31 mouse cellular contexts compared by ENCODE assay signal in the genomic region with DNA sequence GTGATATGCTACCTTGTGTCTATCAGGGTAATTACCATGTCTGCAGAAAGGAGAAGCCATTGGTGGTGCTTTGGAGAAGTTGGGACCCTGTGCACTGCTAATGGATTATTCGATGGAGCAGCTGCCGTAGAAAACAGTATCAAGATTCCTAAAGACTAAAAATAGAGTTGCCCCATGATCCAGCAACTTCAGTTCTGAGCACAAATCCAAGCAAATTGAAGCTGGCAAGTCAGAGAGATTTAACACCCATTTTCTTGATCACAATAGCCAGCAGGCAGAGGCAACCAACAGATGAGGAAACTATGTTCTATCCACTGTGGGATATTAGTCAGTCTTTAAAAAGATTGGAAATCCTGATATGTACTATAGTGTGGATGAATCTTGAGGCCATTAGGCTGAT. TPM values are rescaled to one million over a fixed set of nuclear protein-coding genes. Genes with fewer than 3 reads are reported as not detected.
DNase-seq lines count a peak whose midpoint lies in the region; ATAC-seq and TF ChIP-seq lines count a peak whose summit lies in the region.
"Had no signal": no experiment of that assay in that cellular context is flagged by ENCODE, and none has a peak within 500 bp of the region (broad histone marks: within the 10 kb centered on the region; RNA-seq: fewer than 3 reads in every experiment).

No protein-coding gene starts in this region.

- no peak for TF ChIP-seq CTCF in gastrocnemius, adult 2 months (IDR thresholded peaks at IDR 0.05)
- TF ChIP-seq CTCF in kidney, adult 2 months (conservative IDR thresholded peaks at IDR 0.05; ENCODE audit: insufficient read depth, insufficient read length, low read depth, low read length) = no peak

- H3K27me3 ChIP-seq in kidney, adult 2 months (replicated peaks; ENCODE audit: control insufficient read depth, insufficient read depth, low read length) = no peaks in the 10 kb centered on the region
- H3K27me3 ChIP-seq: embryonic facial prominence, embryonic 13.5 days; forebrain, embryonic 15.5 days; heart, embryonic 15.5 days; hindbrain, embryonic 15.5 days; lung, embryonic 15.5 days; megakaryocyte, embryonic 14.5 days; midbrain, embryonic 12.5 days; neural tube, embryonic 12.5 days had no signal

- H3K4me3 ChIP-seq in gastrocnemius, adult 2 months = no peak overlapping the region
- no peak overlapping the region for H3K4me3 ChIP-seq in kidney, adult 2 months (ENCODE audit: insufficient read depth, low read depth, low read length)
- H3K4me3 ChIP-seq: embryonic facial prominence, embryonic 13.5 days; forebrain, embryonic 10.5 days; forebrain, embryonic 15.5 days; heart, embryonic 15.5 days; hindbrain, embryonic 10.5 days; hindbrain, embryonic 15.5 days; lung, embryonic 15.5 days; megakaryocyte, embryonic 14.5 days; midbrain, embryonic 12.5 days; myocyte; neural tube, embryonic 12.5 days had no signal

- TF ChIP-seq POLR2A in kidney, adult 2 months (IDR thresholded peaks at IDR 0.05; ENCODE audit: low read depth, low read length) = no peak

- no peak for ATAC-seq in CD4-positive, CD25-positive, alpha-beta regulatory T cell, adult 4 months
- ATAC-seq: forebrain, embryonic 15.5 days; inflammation-experienced regulatory T-cells, adult 6 months had no signal

- 92% methylated on average over 2 of the region's 2 CpGs for WGBS in kidney, adult 2 months

- DNase-seq in gastrocnemius, adult 2 months = no peak
- DNase-seq in gastrocnemius, postnatal 10 days = no peak
- peak; percentile 40 for DNase-seq in kidney, adult 2 months
- DNase-seq in kidney, adult 11 months = no peak
- DNase-seq in lung, postnatal 36 days = peak; percentile 50
- no peak for DNase-seq in lung, adult 18-20 months
- DNase-seq in left cerebral cortex, adult 9 months (ENCODE audit: low spot score in 2 of 2) = no peak
- DNase-seq: adrenal gland, postnatal 10 days; cerebellum, adult 11 months; cerebellum, postnatal 10 days; gastrocnemius, postnatal 36 days; kidney, adult 18-20 months; layer of hippocampus, postnatal 36 days; liver; right cerebral cortex, adult 18-20 months; spleen, adult 18-20 months; thymus, postnatal 14 days had no signal

- peak overlapping the region; percentile 86 for H3K27ac ChIP-seq in gastrocnemius, adult 2 months
- H3K27ac ChIP-seq in kidney, adult 2 months (ENCODE audit: insufficient read depth, low read depth, low read length) = no peak overlapping the region
- H3K27ac ChIP-seq: embryonic facial prominence, embryonic 13.5 days; forebrain, embryonic 10.5 days; forebrain, embryonic 15.5 days; hindbrain, embryonic 10.5 days; hindbrain, embryonic 15.5 days; liver, embryonic 14.5 days; lung, embryonic 15.5 days; midbrain, embryonic 12.5 days; neural tube, embryonic 12.5 days had no signal

- intact Hi-C loops in gastrocnemius, adult 2 months (cut with DNase I) = loop anchor here (5.0 kb wide), 1 partner anchor 37 kb away; no protein-coding TSS in a partner anchor

- H3K4me1 ChIP-seq in kidney, adult 2 months (ENCODE audit: control insufficient read depth, insufficient read depth, low read length) = no peaks in the 10 kb centered on the region
- H3K4me1 ChIP-seq: embryonic facial prominence, embryonic 13.5 days; forebrain, embryonic 10.5 days; forebrain, embryonic 15.5 days; hindbrain, embryonic 10.5 days; hindbrain, embryonic 15.5 days; lung, embryonic 15.5 days; midbrain, embryonic 12.5 days; neural tube, embryonic 12.5 days had no signal

- no peaks in the 10 kb centered on the region for H3K36me3 ChIP-seq in kidney, adult 2 months (ENCODE audit: control insufficient read depth, insufficient read depth, low read length)
- H3K36me3 ChIP-seq: embryonic facial prominence, embryonic 13.5 days; forebrain, embryonic 10.5 days; forebrain, embryonic 15.5 days; heart, embryonic 15.5 days; hindbrain, embryonic 10.5 days; hindbrain, embryonic 15.5 days; lung, embryonic 15.5 days; midbrain, embryonic 12.5 days; neural tube, embryonic 12.5 days had no signal

RNA-seq across cellular contexts. Expression of gene Mitf, which starts 47.4 kb away (rescaled TPM):
- total RNA-seq in gastrocnemius, adult 2 months (2021) = 10 to 100 TPM; 14.4 to 21.6 TPM
- 1 to 10 TPM; 5.4 to 5.8 TPM for total RNA-seq in gastrocnemius, postnatal 10 days (2021)
- 8.3 and 9.9 TPM in 2 replicates for polyA plus RNA-seq in kidney, adult 2 months (2012; rRNA removed)
- under 1 TPM; 0.28 to 0.79 TPM for polyA plus RNA-seq in CD4-positive, CD25-positive, alpha-beta regulatory T cell, adult 4 months (2017; shearing (Covaris generic))

Comparison
In these comparisons a context has a peak if more than half of its experiments do, and no peak if none do; other contexts are left out.
1. DNase-seq: peak in kidney, adult 2 months (single experiment) and lung, postnatal 36 days (single experiment); none in gastrocnemius, adult 2 months (single experiment), gastrocnemius, postnatal 10 days (single experiment), kidney, adult 11 months (single experiment), lung, adult 18-20 months (0 of 2) and left cerebral cortex, adult 9 months (0 of 2).